Mouse (Mus musculus) ES-Bruce4 (cell line): Measurements from ENCODE around the gene Vcam1.

Source experiments
- CTCF ChIP-seq: IDR thresholded peaks from one replicate; pipeline ENCODE4 v1.8.1; 2011; ENCODE audit warnings: low read depth, low read length
- POLR2A ChIP-seq: IDR thresholded peaks from one replicate; pipeline ENCODE4 v1.8.1; 2011; ENCODE audit warnings: low read length; ENCODE audit not compliant: insufficient read depth

DNA sequence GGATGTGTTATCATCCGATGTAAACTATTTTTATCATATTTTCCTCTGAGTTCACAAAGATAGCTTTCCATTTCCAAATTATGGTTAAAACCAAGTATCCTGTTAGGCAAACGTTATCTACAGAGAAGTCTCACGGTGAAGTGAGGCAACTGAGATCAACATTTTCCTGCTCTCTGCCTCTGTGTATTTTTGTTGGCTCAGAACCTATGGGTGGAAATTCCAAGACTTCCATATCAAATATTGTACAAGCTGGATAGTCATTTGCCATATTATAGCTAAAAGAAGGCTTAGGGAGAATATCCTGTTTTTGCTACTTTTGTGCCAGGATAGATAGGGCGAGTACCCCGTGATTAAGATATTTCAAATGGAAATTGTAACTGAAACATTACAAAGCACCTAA, 8.6 kb upstream of the Vcam1 start:
- TF ChIP-seq POLR2A (no peak), CTCF (no peak)
